Mouse (Mus musculus): ENCODE measurements around the gene Commd3.

Commd3 gene

DNA sequence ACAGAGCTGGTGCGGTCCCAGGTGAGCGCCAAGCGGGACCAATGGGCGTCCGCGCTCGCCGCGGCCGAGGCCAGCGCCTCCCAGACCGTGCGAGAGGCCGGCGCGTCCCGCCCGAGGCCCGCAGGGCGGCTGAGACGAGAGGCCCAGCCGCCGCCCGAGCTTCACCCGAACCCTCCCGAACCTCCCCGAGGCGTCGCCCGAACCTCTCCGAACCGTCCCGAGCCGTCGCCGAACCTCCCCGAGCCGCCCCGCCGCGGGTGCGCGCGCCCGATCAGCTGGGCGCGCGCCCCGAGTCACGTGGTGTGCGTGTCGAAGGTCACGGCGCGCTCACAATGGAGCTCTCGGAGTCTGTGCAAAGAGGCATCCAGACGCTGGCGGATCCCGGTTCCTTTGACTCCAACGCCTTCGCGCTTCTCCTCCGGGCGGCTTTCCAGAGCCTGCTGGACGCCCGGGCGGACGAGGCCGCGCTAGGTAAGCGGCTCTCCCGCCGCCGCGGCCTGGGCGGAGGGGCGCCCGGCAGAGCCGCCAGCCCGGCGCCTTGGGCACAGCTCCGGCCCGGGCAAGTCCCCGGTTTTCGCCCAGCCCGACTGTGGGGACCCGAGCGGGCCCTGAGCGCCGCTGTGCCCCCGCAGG, at the start of gene Commd3:
Gene Commd3 (plus strand): TSS at position 252 of the 633 bp plus-strand sequence.
- peak; percentile 92 for DNase-seq (ENCODE audit: low spot score)

DNA sequence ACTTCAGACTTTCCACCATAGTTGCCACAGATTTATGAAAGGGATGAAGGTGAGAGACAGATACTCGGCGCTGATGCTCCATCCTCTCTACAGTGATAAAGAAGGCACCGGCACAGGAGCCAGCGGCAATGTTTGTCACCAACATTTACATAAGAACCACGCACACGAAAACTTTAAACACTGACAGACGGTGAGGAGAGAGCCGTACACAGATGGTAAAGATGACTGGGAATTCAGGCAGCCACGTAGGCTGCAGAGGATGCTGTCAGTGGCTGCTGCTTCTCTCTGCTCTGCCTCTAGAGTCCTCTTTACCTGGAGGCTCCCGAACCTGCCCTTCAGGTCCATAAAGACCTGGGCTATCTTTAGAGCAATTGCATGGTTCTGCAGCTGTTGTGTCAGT, 49.0 kb upstream of the Commd3 start:
- no peak for DNase-seq (ENCODE audit: low spot score)

DNA sequence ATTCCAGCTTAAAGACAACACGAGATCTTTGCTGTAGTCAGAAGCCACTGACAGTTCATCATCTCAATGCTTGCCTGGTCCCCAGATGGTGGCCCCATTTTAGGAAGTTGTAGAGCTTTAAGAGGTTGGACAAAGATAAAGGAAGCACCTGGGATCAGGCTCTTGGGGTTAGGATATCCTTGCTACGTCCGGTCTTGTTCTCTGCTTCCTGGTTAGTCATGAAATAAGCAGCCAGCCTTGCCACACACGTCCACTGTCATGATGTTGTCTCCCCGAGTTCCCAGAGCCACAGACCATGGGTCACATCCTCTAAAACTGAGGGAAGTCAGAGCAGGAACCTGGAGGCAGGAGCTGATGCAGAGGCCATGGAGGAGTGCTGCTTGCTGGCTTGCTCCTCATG, 41.6 kb upstream of the Commd3 start:
- DNase-seq (ENCODE audit: low spot score) = no peak

DNA sequence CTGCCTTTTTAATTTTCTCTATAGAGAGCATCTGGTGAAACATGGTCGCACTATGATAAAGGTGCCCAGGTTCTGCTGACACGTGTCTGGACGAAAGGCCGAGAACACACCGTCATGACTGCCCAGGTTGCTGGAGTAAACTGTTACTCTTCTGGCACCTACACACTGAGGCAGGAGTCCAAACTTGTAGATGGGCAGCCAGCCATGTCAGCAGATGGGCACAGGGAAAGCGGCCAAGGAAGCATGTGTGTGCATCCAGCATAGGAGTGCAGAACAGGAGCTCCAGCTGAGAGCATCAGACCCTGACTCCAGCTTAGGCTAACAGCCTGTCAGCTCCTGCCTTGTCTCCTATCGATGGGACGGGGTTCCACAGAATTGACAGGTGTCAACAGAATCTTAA, 37.1 kb upstream of the Commd3 start:
- no peak for DNase-seq (ENCODE audit: low spot score)

DNA sequence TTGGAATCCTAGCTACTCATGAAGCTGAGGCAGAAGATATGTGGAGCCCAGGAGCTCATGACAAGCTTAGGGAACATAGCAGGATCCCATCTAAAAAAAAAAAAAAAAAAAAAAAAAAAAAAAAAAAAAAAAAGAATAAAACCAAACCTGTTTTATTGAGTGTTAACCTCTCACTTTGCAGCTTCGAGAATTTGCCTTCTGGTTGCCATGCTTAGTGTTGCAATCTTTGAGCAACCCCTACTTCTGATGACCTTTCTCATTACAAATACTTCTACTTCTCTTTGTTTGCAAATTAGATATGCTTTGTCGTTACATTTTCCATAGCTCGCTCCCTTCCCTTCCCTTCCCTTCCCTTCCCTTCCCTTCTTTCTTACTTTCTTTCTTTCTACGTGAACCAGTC, 23.6 kb upstream of the Commd3 start:
- DNase-seq (ENCODE audit: low spot score) = no peak

DNA sequence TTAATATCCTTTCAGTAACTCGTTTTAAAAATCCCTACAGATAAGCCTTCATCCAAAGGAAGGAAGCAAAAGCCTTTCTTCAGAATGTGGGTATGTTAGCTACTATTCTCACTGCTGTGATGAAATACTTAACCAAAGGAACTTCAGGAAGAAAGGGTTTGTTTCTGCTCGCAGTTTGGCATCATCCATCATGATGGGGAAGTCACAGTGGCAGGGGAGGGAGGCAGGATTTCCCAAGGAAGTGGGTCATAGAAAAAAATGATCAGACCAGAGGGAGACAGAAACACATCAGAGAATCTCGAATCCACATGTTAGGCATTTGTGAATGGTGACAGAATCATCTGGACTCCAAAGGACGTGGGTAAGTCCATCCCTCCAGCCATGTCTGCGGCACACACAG, 17.4 kb upstream of the Commd3 start:
- DNase-seq (ENCODE audit: low spot score) = no peak

DNA sequence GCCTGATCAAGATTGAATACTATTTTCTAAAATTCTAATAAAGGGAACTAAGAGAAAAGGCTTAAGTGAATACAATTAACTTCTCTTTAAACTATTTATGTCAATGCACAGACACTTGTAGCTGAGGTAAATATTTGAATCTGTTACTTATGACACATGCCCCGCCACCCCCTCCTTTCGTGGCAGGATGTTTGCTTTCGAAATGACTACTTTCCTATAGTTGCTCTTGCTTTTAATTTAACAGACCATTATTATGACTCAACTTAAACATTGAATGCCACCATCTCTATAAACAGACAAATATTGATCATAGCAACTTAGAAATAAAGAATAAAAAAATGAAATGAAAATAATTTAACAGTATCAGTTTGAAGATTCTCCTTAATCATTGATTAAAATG, 8.2 kb upstream of the Commd3 start:
- no peak for DNase-seq (ENCODE audit: low spot score)

DNA sequence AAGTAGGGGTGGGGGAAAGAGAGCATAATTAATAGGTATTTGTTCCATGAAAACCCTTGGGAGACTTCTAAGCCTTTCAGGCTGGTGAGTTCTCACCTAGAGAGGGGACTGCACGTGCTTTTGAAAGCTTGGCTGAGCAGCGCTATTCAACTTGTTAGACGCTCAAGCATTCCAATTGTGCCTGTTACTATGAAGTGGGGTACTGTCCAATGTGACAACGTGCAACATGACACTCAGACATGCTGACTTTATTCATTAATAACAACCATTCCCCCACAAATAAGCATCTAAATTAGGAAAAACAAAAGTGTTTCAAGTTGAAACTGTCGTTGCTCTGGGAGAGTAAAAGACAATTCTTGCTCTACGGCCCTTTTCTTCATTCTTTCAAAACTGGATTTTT, 1.1 kb upstream of the Commd3 start:
- peak; percentile 68 for DNase-seq (ENCODE audit: low spot score)

DNA sequence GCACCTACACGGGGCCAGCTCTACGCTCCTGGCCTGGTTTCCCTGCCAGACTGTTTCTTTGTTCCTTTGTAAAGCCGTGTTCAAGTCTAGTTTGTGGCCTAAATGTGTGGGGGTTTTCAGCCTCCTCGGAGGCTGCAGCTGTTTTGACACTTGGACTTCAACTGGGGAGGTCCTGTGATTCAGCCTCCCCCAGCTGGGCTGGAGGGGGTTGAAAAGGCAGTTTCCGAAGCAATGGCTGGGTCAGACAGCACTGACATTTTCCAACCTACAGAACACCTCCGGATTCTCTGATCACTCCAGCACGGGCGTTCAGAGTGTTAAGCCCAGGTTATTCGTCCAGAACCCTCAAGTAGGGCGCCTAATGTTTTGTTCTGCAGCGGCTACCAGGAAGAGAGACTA, 581 bp downstream of the Commd3 start:
- DNase-seq (ENCODE audit: low spot score) = peak; percentile 74

DNA sequence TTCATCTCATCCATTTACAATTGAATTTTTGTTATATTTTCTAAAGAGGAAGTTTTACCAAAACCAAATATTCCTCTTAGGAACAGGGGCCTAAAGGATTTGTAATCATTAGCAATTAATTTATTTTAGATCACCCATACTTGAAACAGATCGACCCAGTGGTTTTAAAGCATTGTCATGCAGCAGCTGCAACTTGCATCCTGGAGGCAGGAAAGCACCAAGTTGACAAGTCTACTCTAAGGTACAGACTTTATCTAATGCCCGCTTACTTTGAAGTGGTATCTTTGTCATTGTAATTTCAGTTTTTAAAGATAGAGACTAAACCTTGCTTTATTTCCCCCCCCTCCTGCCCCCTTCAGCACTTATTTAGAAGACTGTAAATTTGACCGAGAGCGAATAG, 1.6 kb downstream of the Commd3 start:
- DNase-seq (ENCODE audit: low spot score) = peak; percentile 43

DNA sequence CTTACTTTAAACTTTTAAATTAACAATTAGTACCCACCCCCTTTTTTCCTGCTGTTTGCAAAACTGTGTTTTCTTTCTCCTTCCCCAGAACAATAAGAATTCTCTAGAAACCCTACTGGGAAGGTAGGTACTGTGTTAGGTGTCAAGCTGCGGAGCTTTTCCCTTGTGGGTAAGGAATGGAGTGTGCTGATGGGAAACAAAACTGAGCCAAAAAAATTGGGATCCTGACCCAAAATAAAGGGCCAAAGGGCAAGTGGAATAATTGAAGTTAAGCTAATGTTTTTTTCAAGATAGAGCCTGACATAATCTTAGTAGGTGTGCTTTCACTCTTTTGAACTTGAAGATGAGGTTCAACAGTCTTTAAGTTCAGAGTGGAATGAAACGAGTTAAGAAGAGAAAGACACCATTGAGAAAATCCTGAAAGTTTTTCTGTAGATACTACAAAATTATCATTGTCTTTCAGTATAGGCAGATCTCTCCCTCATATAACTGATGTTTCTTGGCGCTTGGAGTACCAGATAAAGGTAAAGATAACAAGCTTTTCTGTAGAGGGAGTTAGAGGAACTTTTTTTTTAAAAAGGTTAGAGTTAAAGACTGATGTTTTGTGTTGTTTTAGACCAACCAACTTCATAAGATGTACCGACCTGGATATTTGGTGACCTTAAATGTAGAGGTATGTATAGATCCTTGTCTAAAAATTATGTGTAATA, 2.2 kb downstream of the Commd3 start:
- DNase-seq (ENCODE audit: low spot score) = peak; percentile 28

DNA sequence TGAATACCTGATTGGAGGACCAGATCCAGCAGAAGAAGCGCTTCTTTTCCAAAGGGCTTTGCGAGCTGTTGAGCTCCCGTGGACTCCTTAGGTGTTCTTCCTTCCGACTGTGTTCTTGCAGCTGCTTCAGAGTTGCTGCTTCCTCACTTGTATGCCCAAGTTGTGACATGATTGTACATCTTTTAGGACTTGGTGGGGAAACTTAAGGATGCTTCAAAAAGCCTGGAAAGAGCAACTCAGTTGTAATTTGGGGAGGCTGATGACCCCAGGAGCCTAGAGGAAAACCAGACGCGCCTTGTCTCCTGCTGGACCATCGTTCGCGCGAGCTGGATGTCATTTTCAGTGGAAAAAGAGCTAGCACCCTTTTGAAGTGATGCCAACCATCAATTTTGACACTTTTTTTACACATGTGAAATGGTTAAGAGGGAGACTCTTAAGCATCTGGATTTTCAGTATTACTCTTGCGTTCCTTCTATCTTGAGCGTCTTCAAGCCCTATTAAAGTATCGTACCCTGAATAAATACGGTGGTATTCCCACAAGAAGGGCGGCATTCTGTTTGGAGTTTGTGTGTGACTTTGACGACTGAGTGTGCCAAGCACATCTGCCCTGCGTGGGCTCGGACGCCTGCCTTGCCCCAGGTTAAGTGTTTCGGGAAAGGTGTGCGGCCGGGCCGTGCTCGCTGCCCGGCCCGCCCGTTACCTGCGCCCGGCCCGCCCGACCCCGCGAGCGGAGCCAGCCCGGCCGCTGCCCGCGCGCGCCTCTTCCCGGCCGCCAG, 3.7 kb downstream of the Commd3 start:
- DNase-seq (ENCODE audit: low spot score) = peak; percentile 65

DNA sequence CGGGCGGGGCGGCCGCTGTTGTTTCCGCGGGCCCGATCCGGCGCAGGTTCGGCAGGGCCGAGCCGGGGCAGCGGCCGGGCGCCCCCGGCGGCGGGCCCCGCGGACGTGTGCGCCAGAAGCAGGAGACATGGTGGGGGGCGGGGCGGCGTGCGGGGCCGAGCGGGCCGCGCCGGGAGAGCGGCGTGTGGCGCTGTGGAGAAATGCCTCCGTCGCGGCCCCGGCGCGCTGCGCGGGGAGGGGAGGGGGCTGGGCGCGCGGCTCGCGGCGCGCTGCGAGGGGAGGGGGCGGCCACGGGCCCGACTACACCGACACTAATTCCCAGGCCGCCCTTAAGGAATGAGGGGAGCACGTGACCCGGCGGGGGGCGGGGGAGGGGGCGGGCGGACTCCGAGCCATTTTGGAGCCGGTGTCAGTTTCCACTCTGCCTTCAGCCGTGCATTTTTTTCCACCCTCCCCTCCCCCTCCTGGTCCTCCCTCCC, 4.3 kb downstream of the Commd3 start:
- peak; percentile 89 for DNase-seq (ENCODE audit: low spot score)

DNA sequence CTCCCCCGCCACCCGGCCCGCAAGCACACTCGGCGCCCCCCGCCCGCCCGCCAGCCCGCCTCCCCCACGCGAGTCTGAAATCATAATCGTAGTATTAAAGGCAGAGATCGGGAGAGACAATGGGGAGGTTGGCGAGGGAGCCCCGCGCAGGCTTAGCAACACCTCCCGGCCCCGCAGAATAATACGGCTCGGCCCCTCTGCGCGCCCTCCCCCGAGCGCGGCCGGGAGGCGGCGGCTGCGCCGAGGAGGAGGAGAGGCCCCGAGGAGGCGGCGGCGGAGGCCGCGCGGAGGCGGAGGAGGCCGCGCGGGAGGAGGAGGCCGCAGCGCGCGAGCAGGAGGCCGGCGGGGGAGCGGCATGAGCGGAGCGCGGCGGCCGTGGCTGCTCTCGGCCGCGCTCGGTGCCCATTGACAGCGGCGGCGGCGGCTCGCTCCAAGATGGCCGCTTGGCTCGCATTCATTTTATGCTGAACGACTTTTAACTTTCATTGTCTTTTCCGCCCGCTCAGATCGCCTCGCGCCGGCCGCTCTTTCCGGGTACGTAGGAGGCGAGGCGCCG, 4.8 kb downstream of the Commd3 start, which contains the start of gene Bmi1:
Gene Bmi1 (plus strand): TSS at position 83 of the 556 bp plus-strand sequence.
- peak; percentile 79 for DNase-seq (ENCODE audit: low spot score)

DNA sequence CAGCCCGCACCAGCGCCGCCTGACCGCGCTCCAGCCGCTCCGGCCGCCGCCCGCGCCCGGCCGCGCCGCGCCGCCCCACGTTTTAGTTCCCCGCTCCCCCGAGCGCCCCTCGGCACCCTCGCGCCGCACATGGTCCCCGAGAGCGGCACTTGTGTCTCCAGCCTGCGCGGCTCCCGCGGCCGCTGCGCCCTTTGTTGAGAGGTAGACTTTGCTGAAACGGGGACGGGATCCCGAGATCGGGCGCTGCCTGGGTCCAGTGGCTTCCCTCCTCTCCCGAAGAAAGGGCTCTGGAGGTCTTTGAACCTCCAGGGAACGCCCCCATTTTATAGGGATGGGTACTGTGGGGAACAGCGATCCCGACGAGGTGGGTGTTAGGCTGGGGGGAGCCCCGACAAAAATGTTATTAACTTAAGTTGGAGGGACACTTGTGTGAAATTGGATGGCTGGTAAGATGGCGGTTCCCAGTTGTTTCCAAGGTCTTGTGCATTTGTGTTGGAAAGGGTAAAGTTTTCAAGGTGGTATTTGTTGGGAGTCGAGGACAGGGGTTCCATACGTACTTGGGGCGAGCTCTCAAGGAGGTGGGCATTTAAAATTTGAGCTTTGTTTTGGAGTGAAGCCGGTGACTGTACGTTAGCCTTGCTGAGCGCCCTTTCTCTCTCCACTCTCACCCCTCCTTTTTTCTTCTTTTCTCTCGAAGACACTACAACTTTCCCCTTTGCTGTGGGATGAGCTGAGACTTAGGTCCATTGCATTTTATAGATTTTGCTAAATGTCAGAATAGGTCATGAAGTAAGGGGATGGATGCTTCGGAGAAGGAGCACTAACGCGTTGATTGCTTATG, 5.7 kb downstream of the Commd3 start:
- peak; percentile 73 for DNase-seq (ENCODE audit: low spot score)

DNA sequence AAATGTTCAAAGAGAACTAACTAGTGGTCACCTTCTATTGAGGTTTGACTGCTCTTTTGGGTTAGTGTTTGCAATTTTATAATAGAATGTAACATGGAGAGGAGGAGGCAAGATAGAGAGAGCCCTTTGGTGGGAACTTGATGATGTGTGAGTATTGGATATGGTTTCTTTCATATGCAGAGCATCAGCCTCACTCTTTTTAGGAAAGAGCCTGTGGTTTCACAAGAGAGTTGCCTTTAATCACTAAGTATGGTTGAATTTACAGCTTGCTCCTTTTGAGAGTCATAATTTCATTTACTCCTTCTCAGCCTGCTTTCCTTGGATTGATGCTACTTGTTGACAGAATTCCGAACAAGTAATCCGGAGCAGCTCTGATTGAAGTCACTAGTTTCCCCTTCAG, 7.5 kb downstream of the Commd3 start:
- DNase-seq (ENCODE audit: low spot score) = no peak

DNA sequence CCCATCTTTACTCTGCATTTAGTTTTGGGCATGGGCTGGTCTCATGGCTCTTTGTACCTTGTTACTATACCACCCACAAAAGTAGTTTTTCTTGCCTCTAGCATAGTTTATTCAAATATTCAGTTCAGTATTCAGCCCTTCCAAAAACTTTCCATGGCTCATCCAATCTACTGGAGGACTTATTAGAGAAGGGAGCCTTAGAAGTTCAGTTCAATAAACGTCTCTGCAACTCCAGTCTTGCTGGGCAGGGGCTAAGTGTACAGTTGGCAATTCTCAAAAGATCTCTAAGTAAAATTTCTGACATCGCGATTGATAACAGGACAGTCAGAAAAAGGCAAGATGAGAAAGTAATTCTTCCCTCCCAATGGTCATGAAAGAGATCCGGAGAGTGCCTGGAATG, 8.3 kb downstream of the Commd3 start:
- no peak for DNase-seq (ENCODE audit: low spot score)

DNA sequence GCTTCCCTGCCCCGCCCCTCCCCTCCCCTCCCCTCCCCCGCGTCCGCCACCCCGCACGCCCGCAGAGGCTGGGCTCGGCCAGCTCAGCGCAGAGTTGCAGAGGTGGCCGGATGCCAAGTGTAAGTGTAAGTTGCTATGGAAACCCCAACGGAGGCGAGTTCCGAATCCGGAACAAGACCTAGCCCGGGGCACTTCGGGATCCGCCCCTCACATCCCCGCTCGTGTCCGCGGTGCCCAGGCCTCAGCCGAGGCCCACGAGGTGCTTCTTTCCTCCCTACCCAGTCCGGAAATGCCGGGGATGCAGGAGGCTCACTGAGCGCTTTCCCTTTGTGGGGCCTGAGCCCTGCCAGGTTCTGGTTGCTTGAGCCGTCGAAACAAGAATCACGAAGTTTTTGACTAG, 8.8 kb downstream of the Commd3 start:
- peak; percentile 72 for DNase-seq (ENCODE audit: low spot score)

DNA sequence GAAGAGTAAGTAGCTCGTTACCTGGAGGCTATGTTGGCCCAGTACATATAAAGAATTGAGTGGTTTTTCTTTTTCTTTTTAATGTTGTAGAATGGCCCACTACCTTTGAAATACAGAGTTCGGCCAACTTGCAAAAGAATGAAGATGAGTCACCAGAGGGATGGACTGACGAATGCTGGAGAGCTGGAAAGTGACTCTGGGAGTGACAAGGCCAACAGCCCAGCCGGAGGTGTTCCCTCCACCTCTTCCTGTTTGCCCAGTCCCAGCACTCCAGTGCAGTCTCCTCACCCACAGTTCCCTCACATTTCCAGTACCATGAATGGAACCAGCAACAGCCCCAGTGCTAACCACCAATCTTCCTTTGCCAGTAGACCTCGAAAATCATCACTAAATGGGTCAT, 11.9 kb downstream of the Commd3 start:
- DNase-seq (ENCODE audit: low spot score) = no peak

DNA sequence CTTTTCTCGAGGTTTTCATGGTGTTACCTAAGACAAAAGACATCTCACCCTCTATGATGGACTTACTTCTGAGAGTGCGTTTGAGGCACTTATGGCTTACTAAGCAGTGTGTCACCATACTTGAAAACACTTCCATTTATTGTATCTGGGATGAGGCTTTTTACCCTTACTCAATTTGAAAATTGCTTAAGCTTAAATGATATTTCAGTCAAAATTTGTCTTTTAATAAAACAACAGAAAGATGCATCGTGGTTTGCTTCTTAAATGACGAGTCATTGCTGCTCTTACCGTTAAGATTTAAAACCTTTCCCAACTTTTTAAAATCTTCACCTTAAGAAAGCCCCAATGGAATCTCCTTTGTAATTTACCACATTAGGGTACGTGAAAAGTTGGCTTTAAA, 14.2 kb downstream of the Commd3 start:
- DNase-seq (ENCODE audit: low spot score) = peak; percentile 58

DNA sequence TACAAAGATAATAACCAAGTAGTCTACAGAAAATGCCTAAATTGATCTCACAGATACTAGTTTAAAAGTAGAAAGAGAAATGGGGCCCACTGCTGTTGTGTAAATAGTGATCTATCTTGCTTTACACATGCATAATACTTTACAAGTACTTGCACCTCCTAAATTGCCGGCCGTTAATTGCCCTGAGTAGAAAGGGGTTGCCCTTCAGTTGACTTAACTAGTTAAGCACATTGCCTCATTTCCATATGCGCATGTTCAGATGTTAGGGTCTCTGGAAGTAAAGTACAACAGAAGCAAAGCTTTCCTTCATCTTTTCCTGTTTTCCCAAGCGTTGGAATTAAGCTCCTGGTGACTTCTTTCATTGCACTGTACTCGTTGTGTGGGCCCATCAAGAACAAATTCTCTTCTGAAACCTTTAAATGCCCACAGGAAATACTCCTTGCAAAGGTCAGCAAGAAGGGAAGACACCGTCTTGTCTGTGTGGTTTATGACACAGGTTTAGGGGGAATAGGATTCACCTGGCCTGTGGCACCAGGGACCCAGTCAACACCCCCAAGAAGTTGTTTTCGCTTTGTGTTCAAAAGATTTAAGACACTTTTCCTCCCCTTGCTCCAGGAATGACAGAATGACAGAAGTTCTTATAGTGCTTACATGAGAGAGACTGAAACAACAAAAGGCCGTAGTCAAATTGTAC, 14.8 kb downstream of the Commd3 start:
- peak; percentile 60 for DNase-seq (ENCODE audit: low spot score)

Measured in embryo, embryonic 10.5 days (tissue).